Mouse (Mus musculus) gastrocnemius, postnatal 25 days (tissue): ENCODE data around the gene Myo7a. TPM values are rescaled to one million over a fixed set of nuclear protein-coding genes. Genes with fewer than 3 reads are reported as not detected.

ENCODE experiments used
- DNase-seq: peaks from one replicate; pipeline ENCODE4 v3.0.0; 2022
- long read RNA-seq, 2 experiments: library from polyadenylated mRNA; stranded (forward); transcript quantifications; one replicate each; pipeline ENCODE4 v2.0.0; 2021
- total RNA-seq, 2 experiments: library from RNA; stranded (reverse); gene quantifications; 1 replicate in 1 of 2; 2 replicates in 1 of 2; pipeline ENCODE4 v1.2.3; 2021

The Myo7a gene
- total RNA-seq: 1 to 10 TPM; 2.8 to 3.5 TPM
- long read RNA-seq, experiment 1, partial matches to known transcripts: 0 of 1 reads
- long read RNA-seq, experiment 1, other reads (novel, unspliced or antisense): 1 of 1 reads
- long read RNA-seq, experiment 2, full-length matches to known transcripts: 1 of 2 reads
- long read RNA-seq, experiment 2, partial matches to known transcripts: 1 of 2 reads
- long read RNA-seq, experiment 2, other reads (novel, unspliced or antisense): 0 of 2 reads

DNA sequence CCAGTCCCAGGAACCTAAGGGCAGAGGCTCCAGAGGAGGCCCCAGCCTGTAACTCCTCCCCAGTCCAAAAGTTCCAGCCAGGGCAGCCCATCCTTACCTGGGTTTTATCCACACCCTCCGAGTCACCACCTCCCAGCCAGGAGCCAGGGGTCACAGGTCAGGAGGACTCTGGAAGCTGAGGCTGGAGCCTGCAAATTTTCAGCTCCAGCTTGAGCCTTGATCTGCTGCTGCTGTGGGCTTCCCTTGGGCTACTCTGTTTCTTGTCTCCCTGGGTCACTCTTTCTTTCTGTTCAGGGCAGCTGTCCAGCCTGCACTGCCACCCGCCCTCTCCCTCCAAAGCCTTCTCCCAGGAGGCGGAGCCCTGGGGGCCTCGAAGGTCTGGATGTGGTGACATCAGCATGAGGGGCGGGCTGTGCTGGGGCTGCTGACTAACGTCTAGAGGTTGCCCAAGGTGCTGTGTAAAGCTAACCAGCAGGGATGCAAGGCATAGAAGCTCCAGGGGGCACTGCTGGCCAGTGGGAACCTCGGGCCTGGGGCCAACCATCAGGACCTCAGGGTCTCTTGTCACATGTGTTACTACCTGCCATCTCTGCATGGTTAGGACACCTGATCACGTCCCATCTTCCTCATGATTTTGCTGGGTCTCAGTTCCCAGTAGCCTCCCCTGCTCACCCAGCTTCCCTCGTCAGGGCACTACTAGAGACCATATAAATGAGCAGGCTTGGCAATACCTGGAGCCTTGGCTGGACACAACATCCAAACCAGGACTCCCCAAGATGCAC, at the start of gene Myo7a:
Gene Myo7a, minus strand, starts transcription at position 346 of the 782 bp plus-strand sequence.
- DNase-seq: no peak

DNA sequence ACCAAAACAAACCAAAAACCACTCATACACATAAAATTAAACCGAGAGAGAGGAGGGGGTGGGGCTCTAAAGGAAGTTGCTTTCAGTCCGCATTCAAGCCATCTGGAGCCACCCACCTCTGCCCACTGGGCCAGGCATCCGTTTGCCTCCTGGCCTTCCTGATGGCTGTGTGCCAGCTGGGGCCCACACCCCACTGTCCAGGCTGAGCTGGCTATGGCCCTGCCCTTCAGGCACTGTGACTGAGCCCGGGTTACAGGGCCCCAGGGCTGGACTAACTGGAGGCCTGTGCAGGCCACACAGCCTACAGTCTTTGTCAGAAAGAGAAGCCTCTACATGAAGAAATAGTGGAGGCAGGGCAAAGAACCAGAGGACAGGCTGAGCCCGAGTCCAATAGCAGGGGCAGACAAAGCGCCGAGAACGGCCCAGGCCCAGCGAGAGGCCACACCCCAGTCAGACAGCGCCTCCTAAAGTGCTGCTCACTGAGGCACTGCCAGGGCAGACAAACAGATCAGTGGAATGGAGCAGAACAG, 45.7 kb upstream of the Myo7a start:
- peak; percentile 38 for DNase-seq

DNA sequence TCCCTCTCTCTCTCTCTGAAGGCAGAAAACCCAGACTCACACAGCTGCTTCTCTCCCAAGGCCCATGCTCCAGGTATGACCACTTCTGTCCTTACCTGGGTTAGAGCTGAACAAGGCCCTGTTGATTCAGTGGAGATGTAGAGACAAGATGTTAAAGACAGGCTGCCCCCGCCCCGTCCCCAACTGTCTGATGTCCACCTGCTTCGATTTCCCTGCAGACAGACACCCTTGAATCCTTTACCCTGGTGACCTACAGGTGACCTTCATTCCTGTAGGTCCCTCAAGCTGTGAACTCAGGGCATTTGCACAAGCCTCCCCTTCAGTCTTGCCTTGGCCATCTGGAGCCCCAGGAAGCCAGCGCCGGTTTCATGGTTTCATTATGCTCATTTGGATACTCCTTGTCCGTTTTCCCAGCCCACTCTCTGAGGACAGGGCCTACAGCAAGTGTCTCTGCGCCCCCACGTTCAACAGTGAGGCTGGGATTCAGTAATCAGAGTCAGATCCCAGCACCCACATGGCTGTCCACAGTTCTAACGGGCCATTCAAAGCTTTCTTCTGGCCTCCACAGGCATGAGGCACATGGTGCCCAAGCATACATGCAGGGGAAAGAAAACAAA, 45.2 kb upstream of the Myo7a start:
- DNase-seq: no peak

DNA sequence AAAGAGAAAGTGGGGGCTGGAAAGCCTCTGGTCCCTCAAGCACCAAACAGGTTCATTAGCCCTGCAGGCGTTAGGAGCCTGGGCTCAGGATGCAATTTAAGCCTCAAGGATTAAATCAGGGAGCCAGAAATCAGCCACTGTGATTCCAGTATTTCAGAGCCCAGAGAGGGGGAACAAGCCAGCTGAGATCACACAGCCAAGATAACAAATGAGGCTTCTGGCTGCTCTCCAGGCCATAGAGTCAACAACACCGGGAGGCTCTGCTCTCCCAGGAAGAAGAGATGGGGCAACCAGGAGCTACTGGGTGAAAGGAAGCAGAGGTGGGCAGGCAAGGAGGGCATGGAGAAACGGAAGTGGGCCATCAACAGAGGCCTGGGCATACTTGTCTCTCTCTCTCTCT, 44.4 kb upstream of the Myo7a start:
- peak; percentile 7 for DNase-seq

DNA sequence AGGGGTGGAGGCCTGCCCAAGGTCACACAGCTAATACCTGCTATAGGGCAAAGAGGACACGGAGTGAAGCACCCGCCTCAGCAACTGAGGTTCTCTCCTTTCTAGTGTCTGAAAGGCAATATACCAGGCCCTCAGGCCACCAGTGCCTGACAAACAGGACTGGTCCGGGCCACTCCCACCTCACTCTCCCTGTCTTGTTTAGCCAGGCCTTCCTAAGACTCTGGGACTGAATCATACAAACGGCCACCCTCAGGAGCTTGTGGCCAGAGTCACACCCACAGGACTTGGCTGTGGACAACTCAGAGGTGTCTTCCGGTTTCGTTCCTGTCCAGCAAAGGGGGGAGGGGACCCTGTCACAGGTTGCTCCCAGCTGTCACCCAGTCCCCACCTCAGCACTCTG, 42.9 kb upstream of the Myo7a start:
- no peak for DNase-seq

DNA sequence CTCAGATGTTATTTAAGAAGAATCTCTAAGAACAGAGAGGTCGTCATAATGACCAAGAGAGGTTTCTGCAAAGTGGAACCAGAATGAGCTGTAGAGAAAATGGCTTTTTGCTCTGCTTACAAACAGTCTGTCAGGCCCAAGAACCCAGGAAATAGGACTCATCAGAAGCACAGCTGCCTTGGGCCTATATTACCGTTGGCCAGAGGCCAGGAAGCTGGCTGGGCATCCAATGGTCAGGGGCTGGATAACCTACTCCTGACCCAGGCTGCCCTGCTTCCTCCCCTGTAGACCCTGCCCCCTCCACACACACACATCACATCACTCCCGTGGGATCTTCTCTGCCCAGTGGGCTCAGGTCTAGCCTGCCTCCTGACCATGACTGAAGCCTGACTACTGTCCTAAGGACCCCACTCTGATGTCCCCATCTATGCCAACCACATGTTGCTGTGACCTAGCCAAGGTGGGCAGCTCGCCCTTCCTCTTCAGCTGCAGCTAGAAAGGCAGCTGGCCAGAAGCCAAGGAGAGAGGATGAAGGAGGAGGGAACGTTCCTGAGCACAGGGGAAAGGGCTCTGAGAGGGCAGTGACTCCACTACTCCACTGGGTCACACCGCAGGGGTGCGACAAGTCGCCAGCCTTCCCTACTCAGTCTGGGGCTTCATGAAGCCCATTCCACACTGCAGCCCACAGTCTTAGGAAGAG, 40.9 kb upstream of the Myo7a start:
- DNase-seq: no peak

DNA sequence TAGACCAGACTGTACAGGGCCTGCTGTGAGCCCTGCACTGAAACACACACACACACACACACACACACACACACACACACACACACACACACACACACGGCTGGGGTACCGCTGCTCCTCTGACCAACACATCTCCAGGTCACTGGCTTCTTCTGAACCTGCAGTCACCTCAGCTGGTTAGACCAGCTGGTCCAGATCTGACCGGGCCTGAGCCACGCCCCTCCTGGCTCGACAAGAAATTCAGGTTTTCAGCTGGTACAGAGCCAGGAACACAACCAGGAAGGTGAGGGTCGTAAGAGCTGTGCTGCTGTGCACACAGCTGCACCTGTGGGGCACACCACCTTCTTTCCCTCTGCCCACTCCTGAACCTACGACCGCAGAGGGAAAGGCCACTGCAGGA, 39.2 kb upstream of the Myo7a start:
- DNase-seq: no peak

DNA sequence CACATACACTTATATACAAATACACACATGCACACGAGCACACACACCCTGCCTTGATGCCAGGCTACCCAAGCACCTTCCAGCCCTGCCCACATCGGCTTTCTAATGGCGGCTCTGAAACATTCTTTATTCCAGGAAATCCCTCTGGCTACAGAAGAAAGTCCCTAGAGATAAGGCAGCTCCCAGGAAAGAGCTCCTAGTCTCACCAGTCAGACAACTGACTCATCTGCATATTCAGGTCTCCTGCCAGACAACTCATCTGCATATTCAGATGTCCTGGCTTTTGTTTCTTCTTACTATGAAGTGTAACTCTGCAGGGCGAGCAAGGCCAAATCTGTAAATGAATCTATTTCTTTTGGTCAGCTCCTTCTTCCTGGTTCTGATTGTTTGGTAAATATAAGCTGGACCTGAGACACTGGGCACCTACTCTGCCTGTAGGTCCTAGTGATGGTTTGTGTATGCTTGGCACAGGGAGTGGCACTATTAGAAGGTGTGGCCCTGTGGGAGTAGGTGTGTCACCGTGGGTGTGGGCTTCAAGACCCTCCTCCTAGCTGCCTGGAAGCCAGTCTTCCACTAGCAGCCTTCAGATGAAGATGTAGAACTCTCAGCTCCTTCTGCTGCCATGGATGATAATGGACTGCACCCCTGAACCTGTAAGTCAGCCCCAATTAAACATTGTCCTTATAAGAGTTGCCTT, 38.5 kb upstream of the Myo7a start:
- DNase-seq: no peak

DNA sequence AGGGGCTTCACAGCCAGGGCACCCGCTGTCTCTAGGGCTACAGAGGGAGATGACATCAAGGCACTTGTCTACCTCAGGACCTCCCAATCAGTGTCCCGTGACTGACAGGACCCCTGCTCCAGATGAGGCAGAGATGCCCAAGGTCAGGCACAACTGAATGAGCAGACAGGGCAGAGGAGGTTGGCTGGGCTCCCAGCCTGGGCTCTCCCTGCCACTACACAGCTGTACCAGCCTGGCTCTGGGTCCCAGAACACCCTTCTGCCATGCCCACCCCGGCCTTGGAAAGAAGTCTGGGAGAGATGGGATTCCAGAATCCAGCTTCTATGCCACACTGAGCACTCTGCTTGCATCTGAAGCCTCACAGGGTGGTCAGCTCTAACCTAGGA, 36.9 kb upstream of the Myo7a start:
- DNase-seq: no peak

DNA sequence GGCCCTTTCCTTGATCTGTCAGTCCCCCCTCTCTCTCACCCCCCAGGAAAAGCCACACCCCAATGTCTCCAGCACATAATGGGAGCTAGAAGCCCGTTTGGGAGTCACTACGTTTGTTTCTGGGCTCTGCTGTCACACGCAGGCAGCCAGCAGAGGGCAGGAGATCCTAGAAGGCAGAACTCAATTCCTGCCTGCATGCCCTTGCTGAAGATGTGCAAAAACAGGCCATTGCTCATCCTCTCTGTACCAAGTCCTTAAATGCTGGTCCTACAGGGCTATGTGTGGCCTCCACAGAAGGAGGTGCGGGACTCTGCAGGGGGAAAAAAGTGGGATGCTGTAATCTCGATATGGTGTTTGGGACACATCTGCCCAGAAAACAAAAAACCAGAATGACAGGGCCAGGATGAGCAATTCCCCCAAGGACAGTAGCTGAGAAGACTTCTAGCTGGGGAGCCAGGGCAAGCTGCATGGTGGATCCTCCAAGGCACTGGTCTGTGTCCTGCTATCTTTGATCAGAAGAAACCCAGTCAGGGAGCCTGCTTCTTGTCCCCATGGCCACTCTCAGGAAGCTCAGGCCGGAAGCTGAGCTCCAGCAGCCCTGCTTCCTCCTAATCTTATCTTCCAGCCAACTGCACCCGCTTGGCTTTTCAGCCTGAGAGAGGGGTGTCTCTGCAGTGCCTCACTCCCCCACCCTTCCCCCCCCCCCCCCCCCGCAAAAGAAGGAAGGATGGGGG, 36.4 kb upstream of the Myo7a start:
- peak; percentile 46 for DNase-seq

DNA sequence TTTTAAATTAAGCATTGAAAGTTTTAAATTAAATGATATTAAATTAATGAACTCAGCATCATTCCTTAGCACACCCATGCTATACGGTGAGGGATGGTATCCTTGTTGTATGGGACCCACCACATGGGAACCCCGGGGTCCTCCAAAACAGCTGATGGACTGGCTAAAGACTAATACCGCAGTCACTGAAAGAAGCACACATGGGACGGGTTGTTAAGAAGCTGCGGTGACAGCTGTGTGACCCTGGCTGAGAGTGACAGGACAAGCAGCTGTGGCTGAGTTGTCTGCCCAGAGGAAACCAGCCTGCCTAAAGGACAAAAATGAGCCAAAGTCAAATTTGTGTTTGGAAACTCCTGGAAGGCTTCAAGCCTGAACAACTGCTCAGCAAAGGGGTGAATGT, 34.6 kb upstream of the Myo7a start:
- DNase-seq: no peak

DNA sequence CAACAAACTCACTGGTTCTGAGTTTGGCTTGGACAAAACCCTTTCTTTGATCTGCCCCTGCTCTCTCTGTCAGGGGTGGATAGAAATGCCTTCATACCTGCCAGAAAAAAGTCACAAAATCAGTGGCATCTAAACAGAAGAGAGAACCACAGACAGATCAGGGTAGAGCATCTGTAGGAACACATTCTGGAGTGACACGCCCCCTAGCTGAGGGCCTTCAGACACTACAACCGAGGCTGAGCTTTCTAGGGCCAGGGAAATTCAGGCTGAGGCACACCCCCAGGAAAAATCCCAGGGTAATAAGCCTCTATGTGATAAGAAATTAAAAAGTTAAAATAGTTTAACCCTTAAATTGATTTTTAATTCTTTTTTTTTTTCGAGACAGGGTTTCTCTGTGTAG, 34.0 kb upstream of the Myo7a start:
- no peak for DNase-seq

DNA sequence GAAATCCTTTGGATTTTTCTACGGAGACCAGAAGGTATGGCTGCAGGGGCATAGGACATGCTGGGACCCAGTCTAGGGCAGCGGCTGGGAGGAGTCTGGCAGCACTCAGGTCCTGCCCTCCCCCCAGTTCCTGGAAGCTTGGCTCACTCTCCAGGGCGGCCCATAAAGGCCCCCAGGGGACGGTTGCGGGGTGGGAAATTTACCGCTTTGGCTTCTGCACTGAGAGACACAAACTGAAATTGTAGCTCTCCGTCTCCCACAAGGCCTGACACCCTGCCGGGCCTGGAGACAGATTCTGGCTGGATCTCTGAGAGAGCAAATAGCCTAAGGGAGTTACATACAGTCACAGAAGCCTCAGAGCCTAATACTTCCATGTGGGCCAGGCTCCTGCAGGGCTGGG, 33.1 kb upstream of the Myo7a start:
- no peak for DNase-seq

DNA sequence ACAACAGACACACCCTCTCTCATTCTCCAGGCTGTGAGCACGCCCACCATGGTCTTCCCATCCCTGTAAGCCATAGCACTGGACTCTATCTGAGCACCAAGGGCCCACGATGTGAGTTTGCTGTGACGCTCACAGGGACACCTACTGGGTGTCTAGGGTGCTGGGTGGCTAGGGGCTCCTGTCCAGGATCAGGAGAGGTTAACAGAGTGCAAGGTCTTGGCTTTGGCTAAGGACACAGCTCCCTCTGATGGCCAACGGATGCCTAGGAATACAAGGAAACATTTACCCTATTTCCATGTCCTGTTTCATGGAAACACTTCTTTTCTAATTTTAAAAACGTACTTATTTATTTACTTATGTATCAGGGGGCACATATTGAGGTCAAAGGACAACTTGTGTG, 31.2 kb upstream of the Myo7a start:
- no peak for DNase-seq

DNA sequence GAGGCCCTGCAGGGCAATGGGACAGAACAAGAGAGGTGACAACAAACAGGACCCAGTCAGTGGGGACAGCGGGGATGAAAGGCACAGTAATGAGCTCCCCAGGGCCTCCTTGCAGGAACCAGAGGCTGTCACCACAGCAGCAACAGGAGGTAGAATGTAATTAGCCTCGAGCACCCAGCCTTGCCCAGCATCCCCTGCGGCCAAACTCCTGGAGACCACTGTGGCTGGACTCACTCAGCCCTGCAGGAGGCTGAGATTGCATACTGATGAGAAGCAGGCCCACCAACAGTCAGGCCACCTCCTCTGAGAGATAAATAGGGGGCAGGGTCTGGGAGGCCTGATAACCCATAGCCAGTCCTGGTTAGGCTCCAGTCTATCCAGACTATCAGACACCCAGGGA, 30.5 kb upstream of the Myo7a start:
- DNase-seq: no peak

DNA sequence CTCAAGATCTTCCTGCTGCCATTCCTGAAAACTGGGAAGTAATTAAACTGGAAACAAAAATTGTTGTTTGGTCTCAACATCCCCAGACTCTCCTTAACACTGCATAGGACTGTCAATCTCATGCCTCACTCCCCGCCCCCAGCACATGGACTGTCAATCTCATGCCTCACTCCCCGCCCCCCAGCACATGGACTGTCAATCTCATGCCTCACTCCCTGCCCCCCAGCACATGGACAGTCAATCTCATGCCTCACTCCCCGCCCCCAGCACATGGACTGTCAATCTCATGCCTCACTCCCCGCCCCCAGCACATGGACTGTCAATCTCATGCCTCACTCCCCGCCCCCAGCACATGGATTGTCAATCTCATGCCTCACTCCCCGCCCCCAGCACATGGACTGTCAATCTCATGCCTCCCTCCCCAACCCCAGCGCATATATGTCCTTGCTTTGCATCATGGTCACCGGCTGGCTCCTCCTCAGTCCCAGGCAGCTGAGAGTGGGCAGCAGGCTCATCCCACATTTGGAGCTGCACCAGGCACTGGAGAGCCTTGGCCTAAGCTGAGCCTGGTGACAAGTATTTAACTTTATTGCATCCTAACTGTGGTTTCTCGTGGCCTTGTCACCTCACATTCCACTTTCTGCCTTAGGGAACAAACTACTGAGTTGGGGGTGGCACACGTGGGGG, 29.5 kb upstream of the Myo7a start:
- DNase-seq: no peak

DNA sequence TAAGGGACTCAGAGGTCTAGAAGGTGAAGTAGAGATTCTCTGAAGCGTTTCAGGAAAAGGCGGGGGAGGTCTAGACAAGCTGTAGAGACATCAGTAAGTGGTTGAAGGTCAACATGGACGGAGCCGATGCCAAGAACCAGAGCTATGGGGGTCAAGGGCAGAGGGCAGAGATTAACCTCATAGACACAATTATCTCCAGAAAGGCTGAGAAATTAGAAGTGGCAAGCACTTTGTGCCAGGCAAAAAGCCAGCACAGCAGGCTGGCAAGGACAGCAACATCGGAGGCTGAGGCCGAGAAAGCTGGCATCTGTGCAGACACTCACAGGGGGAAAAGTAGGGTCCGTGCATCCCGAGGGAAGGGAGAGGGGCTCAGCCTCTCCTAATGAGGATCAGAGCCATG, 28.4 kb upstream of the Myo7a start:
- DNase-seq: no peak

DNA sequence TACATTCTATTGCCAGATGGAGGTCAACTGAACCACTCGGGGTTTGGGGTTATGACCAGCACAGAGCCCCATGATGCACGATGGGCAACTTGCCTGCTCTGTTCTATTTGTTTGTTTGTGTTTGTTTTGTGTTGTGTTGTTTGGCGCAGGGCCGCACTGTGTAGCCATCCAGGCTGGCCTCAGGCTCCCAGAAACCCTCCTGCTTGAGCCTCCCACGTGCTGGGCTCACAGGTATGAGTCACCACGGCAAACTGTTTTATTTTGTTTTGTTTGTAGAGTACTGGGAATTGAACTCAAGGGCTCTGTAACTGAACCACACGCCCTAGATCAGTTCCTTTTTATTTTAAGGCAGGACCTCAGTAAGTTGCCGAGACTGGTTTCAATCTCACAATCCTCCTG, 27.1 kb upstream of the Myo7a start:
- DNase-seq: no peak

DNA sequence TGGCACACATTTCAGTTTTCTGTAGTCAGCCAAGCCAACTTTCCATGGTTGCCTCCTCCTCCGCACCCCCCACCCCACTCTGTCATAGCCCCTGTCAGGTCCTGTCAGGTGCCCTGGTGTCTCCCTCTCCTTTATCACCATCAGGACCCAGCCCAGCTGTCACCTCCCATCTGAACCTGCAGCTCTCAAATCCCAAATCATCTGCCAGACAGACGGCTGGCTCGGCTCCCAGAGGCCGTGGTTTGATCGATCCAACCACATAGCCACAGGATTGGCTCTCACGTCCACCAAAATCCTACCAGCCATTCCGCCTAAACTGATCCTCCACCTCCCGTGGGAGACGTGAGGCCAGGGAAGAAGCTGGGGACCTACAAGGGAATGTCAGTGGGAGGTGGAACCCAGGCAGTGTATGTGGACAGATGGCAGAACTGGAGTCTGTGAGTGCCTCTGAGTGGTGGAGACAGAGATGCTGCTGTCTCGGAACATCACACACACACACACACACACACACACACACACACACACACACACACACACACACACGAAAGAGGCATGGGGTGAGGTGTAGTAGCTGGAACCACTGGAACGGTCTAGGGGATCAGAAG, 26.6 kb upstream of the Myo7a start:
- DNase-seq: no peak

DNA sequence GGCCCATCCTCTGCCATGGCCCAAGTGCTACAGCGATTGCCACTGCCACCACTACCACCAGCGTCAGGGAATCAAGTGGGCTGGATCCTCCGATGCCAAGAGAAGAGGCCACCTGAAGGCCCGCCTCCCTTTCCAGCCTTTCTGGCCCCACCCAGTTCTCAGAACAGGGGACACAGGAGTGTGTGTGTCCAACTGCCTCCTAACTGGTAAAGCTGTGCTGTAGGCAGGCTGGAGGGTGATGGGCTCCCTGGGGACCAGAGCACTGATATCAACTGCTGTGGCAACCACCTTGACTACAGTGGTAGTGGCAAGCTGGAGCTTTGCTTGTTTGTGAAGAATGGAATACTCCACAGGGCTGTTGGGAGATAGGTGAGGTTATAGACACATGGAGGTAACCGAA, 26.1 kb upstream of the Myo7a start, which contains the start of gene Omp:
Gene Omp, minus strand, starts transcription at position 101 of the 400 bp plus-strand sequence.
- no peak for DNase-seq
